Mouse (Mus musculus) hindbrain, embryonic 12.5 days (tissue): ENCODE data around the gene Ankrd7. TPM values are rescaled to one million over a fixed set of nuclear protein-coding genes. Genes with fewer than 3 reads are reported as not detected.
"Not testable (repeated sequence)": the region's sequence is repeated elsewhere in the genome, so short reads cannot be mapped to it uniquely, and the experiment has no call there.

Experiments
- ATAC-seq: fragments of 200-750 bp; cut with Nextera tagmentation; 2 replicates; pipeline ENCODE4 v1.8.0; 2017; ENCODE audit warnings: moderate TSS enrichment; ENCODE audit not compliant: low FRiP score
- H3K27ac ChIP-seq: fragments of 300-500 bp; sonication (generic); 2 replicates; pipeline ENCODE4 v1.5.1; 2016; ENCODE audit warnings: mild to moderate bottlenecking
- H3K27me3 ChIP-seq: fragments of 300-500 bp; sonication (generic); 2 replicates; pipeline ENCODE4 v1.6.1; 2016; ENCODE audit warnings: mild to moderate bottlenecking
- H3K36me3 ChIP-seq: fragments of 300-500 bp; sonication (generic); 2 replicates; pipeline ENCODE4 v1.6.1; 2016; ENCODE audit warnings: mild to moderate bottlenecking
- H3K4me1 ChIP-seq: fragments of 300-500 bp; sonication (generic); 2 replicates; pipeline ENCODE4 v1.6.1; 2016
- H3K4me2 ChIP-seq: fragments of 300-500 bp; sonication (generic); replicated peaks from 2 replicates; pipeline ENCODE4 v1.6.1; 2016; ENCODE audit warnings: mild to moderate bottlenecking
- H3K4me3 ChIP-seq: fragments of 300-500 bp; sonication (generic); 2 replicates; pipeline ENCODE4 v1.5.1; 2016; ENCODE audit warnings: mild to moderate bottlenecking
- H3K9ac ChIP-seq: fragments of 300-500 bp; sonication (generic); 2 replicates; pipeline ENCODE4 v1.6.1; 2016; ENCODE audit warnings: mild to moderate bottlenecking, moderate library complexity
- H3K9me3 ChIP-seq: fragments of 300-500 bp; sonication (generic); replicated peaks from 2 replicates; pipeline ENCODE4 v1.6.1; 2016; ENCODE audit warnings: mild to moderate bottlenecking
- WGBS: fragments of 180-500 bp; shearing (Covaris S2); methylation state at CpG from one replicate; pipeline ENCODE4 v1.1.7; 2016; 5-methylcytosine and 5-hydroxymethylcytosine counted together
- polyA plus RNA-seq: library from polyadenylated mRNA; unstranded; fragments of >200 nt; fragmentation: Nextera tagmentation; extraction: Ambion mirVana; gene quantifications from 2 replicates; pipeline ENCODE4 v1.2.1, GENCODE M21; 2016

Gene Ankrd7
- polyA plus RNA-seq: 0.20 and 0.31 TPM in 2 replicates

- Histone ChIP-seq H3K9me3 (no peaks in the 10 kb centered on the region), H3K9ac (no peak within 1 kb of the TSS), H3K27me3 (no peaks in the 10 kb centered on the region), H3K4me3 (no peak within 1 kb of the TSS), H3K4me1 (no peaks in the 10 kb centered on the region), H3K4me2 (no peak within 1 kb of the TSS), H3K36me3 (no peaks in the 10 kb centered on the region), H3K27ac (no peak within 1 kb of the TSS)
- no peak for ATAC-seq
- 94% methylated on average over 8 of the region's 8 CpGs for WGBS
Measured at GRCm38 (mm10) chr6:18866018-18866417, at the start of gene Ankrd7. Gene Ankrd7 (plus strand): TSS chr6:18866318.

- WGBS: 15% methylated on average over 4 of the region's 4 CpGs
- Histone ChIP-seq H3K4me3 (no peak overlapping the region), H3K27ac (no peak overlapping the region), H3K4me2 (no peak overlapping the region), H3K36me3 (no peaks in the 10 kb centered on the region), H3K27me3 (no peaks in the 10 kb centered on the region), H3K9me3 (no peaks in the 10 kb centered on the region), H3K4me1 (no peaks in the 10 kb centered on the region), H3K9ac (no peak overlapping the region)
- no peak for ATAC-seq
Measured at GRCm38 (mm10) chr6:18819343-18819742, 46.8 kb upstream of the Ankrd7 start.

DNA sequence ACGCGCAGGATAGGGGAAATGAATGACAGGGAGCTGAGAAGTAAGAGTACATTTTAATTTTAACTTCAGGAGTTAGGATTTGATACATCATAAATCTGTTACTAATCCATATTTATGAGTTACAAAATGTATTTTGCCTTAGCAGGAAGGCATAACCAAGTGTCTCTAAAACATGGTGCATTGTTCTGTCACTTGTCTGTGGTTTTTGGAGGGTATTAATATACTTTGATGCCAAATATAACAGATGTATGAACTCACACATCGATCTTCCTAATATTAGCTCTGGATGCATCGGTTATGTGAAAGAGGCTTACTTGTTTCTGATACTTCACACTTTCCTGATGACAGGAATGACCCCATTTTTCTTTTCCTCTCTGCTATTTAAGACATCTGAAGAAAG lies 45.9 kb upstream of the Ankrd7 start:
- Histone ChIP-seq H3K36me3 (no peaks in the 10 kb centered on the region), H3K9me3 (no peaks in the 10 kb centered on the region), H3K4me2 (no peak overlapping the region), H3K4me1 (no peaks in the 10 kb centered on the region), H3K4me3 (no peak overlapping the region), H3K27ac (no peak overlapping the region), H3K27me3 (no peaks in the 10 kb centered on the region), H3K9ac (no peak overlapping the region)
- ATAC-seq: no peak
- WGBS: 69% methylated on average over 4 of the region's 4 CpGs

GRCm38 (mm10) chr6:18822812-18823211 lies 43.3 kb upstream of the Ankrd7 start:
- 63% methylated on average over 1 of the region's 1 CpGs for WGBS
- no peaks in the 10 kb centered on the region for H3K4me1 ChIP-seq
- no peaks in the 10 kb centered on the region for H3K9me3 ChIP-seq
- H3K27ac ChIP-seq: no peak overlapping the region
- H3K36me3 ChIP-seq: no peaks in the 10 kb centered on the region
- no peaks in the 10 kb centered on the region for H3K27me3 ChIP-seq
- no peak overlapping the region for H3K4me3 ChIP-seq
- no peak overlapping the region for H3K9ac ChIP-seq
- H3K4me2 ChIP-seq: no peak overlapping the region
- no peak for ATAC-seq

GRCm38 (mm10) chr6:18832958-18833357 lies 33.2 kb upstream of the Ankrd7 start:
- 77% methylated on average over 1 of the region's 1 CpGs for WGBS

DNA sequence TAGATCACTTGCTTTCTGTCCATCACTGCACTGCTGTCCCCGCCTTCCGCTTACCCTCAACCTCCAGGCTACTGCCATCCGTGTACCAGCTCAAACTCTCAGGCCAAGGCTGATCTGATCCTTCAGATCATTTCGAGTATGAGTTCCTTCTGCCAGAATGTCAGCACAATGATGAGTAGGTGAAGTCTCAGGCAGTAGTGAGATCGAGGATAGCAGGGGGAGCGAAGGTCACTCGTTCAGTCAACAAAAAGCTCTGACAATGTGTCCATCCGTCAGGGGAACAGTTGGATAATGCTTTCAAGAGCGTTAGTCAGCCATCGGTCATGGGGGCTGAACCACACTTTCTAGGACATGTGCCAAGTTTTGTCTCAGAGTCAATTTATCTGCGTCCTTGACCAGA lies 21.6 kb upstream of the Ankrd7 start:
- not testable (repeated sequence) for H3K4me1 ChIP-seq, ATAC-seq, H3K36me3 ChIP-seq, H3K9me3 ChIP-seq, H3K4me2 ChIP-seq, H3K27ac ChIP-seq, H3K27me3 ChIP-seq, H3K4me3 ChIP-seq, H3K9ac ChIP-seq
- 69% methylated on average over 6 of the region's 11 CpGs for WGBS

More at GRCm38 (mm10) chr6:18832958-18833357, 33.2 kb upstream of the Ankrd7 start:
- H3K27ac ChIP-seq: no peak overlapping the region
- no peaks in the 10 kb centered on the region for H3K36me3 ChIP-seq
- no peaks in the 10 kb centered on the region for H3K27me3 ChIP-seq
- no peak overlapping the region for H3K4me3 ChIP-seq
- H3K9ac ChIP-seq: no peak overlapping the region
- ATAC-seq: no peak
- H3K9me3 ChIP-seq: no peaks in the 10 kb centered on the region
- no peaks in the 10 kb centered on the region for H3K4me1 ChIP-seq
- H3K4me2 ChIP-seq: no peak overlapping the region

DNA sequence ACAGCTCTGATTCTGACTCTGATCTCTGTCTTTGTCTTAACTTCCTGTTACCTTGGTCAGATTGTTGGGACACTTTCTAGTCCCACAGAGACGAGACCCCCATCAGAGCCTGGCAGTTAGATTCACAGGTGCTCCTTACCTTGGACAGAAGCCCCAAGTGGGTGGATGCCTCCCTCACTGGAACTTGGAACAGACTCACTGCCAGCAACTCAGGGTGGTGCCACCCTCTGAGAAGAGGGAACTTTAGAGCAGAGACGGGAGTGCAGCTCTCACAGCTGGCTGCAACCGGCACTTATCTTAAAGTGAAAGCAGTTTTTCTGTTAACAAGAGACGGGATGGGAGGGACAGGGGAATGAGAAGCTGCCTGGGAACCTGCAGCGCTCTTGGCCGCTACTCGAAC lies 20.5 kb upstream of the Ankrd7 start:
- not testable (repeated sequence) for H3K36me3 ChIP-seq, H3K4me2 ChIP-seq, H3K9me3 ChIP-seq, H3K27ac ChIP-seq, H3K27me3 ChIP-seq, ATAC-seq, H3K4me3 ChIP-seq, H3K9ac ChIP-seq
- H3K4me1 ChIP-seq: peaks cover 12% of the 10 kb centered on the region
- 49% methylated on average over 5 of the region's 7 CpGs for WGBS

- peak; percentile 100 for ATAC-seq
- Histone ChIP-seq H3K4me2 (peak within 1 kb of the TSS; percentile 65), H3K27ac (peak within 1 kb of the TSS; percentile 96), H3K36me3 (peaks cover 16% of the 10 kb centered on the region), H3K27me3 (no peaks in the 10 kb centered on the region), H3K4me1 (peaks cover 12% of the 10 kb centered on the region), H3K4me3 (peak within 1 kb of the TSS; percentile 83), H3K9ac (peak within 1 kb of the TSS; percentile 96), H3K9me3 (no peaks in the 10 kb centered on the region)
- 2% methylated on average over 37 of the region's 37 CpGs for WGBS
Measured at GRCm38 (mm10) chr6:18848051-18848701, 17.9 kb upstream of the Ankrd7 start, which contains the start of gene Lsm8. Gene Lsm8 (plus strand): TSS chr6:18848579.

- no peak for ATAC-seq
Measured at GRCm38 (mm10) chr6:18848702-18849061, 17.4 kb upstream of the Ankrd7 start.

DNA sequence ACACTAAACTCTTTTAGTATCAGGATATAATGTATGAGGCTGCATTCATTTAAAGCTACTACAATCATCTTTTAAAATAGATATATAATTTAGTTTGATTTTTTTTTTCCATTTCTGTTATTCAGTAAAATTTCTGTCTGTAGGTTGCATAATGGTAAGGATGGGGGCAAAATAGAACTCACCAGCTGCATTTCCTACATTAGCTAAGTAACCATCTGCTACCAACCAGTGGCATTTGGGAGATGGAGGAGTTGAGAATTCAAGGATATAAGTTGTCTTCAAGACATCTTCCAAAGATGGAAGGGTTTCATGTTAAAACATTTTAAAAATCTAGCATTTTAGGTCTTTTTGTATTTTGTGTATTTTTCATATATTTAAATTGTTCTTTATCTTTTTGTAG lies 10.8 kb upstream of the Ankrd7 start:
- Histone ChIP-seq H3K4me2 (no peak overlapping the region), H3K36me3 (peaks cover 47% of the 10 kb centered on the region), H3K4me1 (peaks cover under 1% of the 10 kb centered on the region; the same call in 1 of the 2 replicates), H3K9me3 (no peaks in the 10 kb centered on the region), H3K27me3 (no peaks in the 10 kb centered on the region), H3K27ac (no peak overlapping the region), H3K9ac (no peak overlapping the region), H3K4me3 (no peak overlapping the region)
- ATAC-seq: no peak

More at GRCm38 (mm10) chr6:18848702-18849061, 17.4 kb upstream of the Ankrd7 start:
- H3K27ac ChIP-seq: peak overlapping the region; percentile 96
- WGBS: under 1% methylated on average over 28 of the region's 28 CpGs
- H3K9ac ChIP-seq: peak overlapping the region; percentile 96
- peak overlapping the region; percentile 65 for H3K4me2 ChIP-seq
- no peaks in the 10 kb centered on the region for H3K27me3 ChIP-seq
- H3K4me1 ChIP-seq: peaks cover 12% of the 10 kb centered on the region
- H3K36me3 ChIP-seq: peaks cover 20% of the 10 kb centered on the region
- peak overlapping the region; percentile 83 for H3K4me3 ChIP-seq
- H3K9me3 ChIP-seq: no peaks in the 10 kb centered on the region

GRCm38 (mm10) chr6:18856487-18857078 lies 9.5 kb upstream of the Ankrd7 start:
- H3K9me3 ChIP-seq: peaks cover 4% of the 10 kb centered on the region; the same call in 1 of the 2 replicates
- no peak overlapping the region for H3K27ac ChIP-seq
- H3K4me3 ChIP-seq: no peak overlapping the region
- 94% methylated on average over 3 of the region's 3 CpGs for WGBS
- no peak overlapping the region for H3K4me2 ChIP-seq
- peaks cover 46% of the 10 kb centered on the region for H3K36me3 ChIP-seq
- no peaks in the 10 kb centered on the region for H3K27me3 ChIP-seq
- H3K9ac ChIP-seq: no peak overlapping the region
- ATAC-seq: 0 out of 2 replicates have a peak, but pooled peaks have one; percentile 28
- H3K4me1 ChIP-seq: no peaks in the 10 kb centered on the region

- ATAC-seq: no peak
- Histone ChIP-seq H3K4me3 (no peak overlapping the region), H3K9ac (no peak overlapping the region), H3K9me3 (no peaks in the 10 kb centered on the region), H3K4me1 (no peaks in the 10 kb centered on the region), H3K36me3 (no peaks in the 10 kb centered on the region), H3K4me2 (no peak overlapping the region), H3K27ac (no peak overlapping the region), H3K27me3 (no peaks in the 10 kb centered on the region)
- 73% methylated on average over 2 of the region's 2 CpGs for WGBS
Measured at GRCm38 (mm10) chr6:18889030-18889429, 22.9 kb downstream of the Ankrd7 start.

GRCm38 (mm10) chr6:18894142-18894541 lies 28.0 kb downstream of the Ankrd7 start:
- no peaks in the 10 kb centered on the region for H3K9me3 ChIP-seq
- H3K4me3 ChIP-seq: no peak overlapping the region
- H3K4me1 ChIP-seq: no peaks in the 10 kb centered on the region
- no peak for ATAC-seq
- no peak overlapping the region for H3K27ac ChIP-seq
- no peaks in the 10 kb centered on the region for H3K36me3 ChIP-seq
- no peak overlapping the region for H3K4me2 ChIP-seq
- no peaks in the 10 kb centered on the region for H3K27me3 ChIP-seq
- no peak overlapping the region for H3K9ac ChIP-seq
